Mouse (Mus musculus): Measurements from ENCODE around the gene Hba-a1. TPM values are rescaled to one million over a fixed set of nuclear protein-coding genes. Genes with fewer than 3 reads are reported as not detected.

Hba-a1 gene
- polyA plus RNA-seq, 1 experiment from 2014 or later = 2,947 TPM

- Histone ChIP-seq H3K4me3 (ENCODE audit: low read depth, low read length) (no peak overlapping the region), H3K27ac (ENCODE audit: low read depth) (no peak overlapping the region), H3K9me3 (ENCODE audit: control insufficient read depth, low read length) (no peaks in the 10 kb centered on the region), H3K27me3 (replicated peaks; ENCODE audit: control insufficient read depth, insufficient read depth, low read length) (no peaks in the 10 kb centered on the region), H3K4me2 (ENCODE audit: low read length) (no peak overlapping the region), H3K4me1 (replicated peaks; ENCODE audit: control insufficient read depth, insufficient read depth, low read length) (peaks cover 2% of the 10 kb centered on the region; the same call in 1 of the 2 replicates), H3K9ac (ENCODE audit: low read length) (no peak overlapping the region), H3K36me3 (ENCODE audit: control insufficient read depth, insufficient read depth, low read length) (peaks cover 51% of the 10 kb centered on the region)
- DNase-seq (ENCODE audit: low spot score) = peak; percentile 47
- ATAC-seq (replicated peaks; ENCODE audit: low FRiP score, low TSS enrichment, low read depth) = no peak
These were observed 41.9 kb upstream of the Hba-a1 start for GRCm38 (mm10) chr11:32241391-32241790.

DNA sequence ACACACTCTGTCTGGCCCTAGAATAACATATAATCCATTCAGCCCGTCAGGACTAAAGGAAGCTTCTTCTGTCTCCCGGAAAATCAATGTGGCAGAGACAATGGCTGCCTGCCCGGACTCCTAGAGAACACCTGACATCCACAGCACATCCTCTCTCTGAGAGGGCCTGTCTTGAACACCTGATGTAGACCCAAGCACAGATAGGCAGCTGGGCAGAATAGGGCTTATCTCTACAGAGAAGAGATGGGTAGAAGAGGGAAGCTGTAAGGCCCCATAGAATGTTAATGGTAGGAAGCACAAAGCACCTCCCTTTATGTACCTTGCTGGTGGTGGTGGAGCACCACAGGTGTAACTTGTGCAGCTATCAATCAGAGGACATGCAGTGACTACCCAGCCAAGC lies 41.1 kb upstream of the Hba-a1 start:
- Histone ChIP-seq H3K27me3 (replicated peaks; ENCODE audit: control insufficient read depth, insufficient read depth, low read length) (no peaks in the 10 kb centered on the region), H3K4me1 (replicated peaks; ENCODE audit: control insufficient read depth, insufficient read depth, low read length) (no peaks in the 10 kb centered on the region; the same call in 1 of the 2 replicates), H3K9ac (ENCODE audit: low read length) (no peak overlapping the region), H3K36me3 (ENCODE audit: control insufficient read depth, insufficient read depth, low read length) (peaks cover 55% of the 10 kb centered on the region), H3K4me3 (ENCODE audit: low read depth, low read length) (no peak overlapping the region), H3K4me2 (ENCODE audit: low read length) (no peak overlapping the region), H3K9me3 (ENCODE audit: control insufficient read depth, low read length) (no peaks in the 10 kb centered on the region), H3K27ac (ENCODE audit: low read depth) (no peak overlapping the region)
- peak; percentile 43 for DNase-seq (ENCODE audit: low spot score)
- no peak for ATAC-seq (replicated peaks; ENCODE audit: low FRiP score, low TSS enrichment, low read depth)
- WGBS = 87% methylated on average over 3 of the region's 3 CpGs

DNA sequence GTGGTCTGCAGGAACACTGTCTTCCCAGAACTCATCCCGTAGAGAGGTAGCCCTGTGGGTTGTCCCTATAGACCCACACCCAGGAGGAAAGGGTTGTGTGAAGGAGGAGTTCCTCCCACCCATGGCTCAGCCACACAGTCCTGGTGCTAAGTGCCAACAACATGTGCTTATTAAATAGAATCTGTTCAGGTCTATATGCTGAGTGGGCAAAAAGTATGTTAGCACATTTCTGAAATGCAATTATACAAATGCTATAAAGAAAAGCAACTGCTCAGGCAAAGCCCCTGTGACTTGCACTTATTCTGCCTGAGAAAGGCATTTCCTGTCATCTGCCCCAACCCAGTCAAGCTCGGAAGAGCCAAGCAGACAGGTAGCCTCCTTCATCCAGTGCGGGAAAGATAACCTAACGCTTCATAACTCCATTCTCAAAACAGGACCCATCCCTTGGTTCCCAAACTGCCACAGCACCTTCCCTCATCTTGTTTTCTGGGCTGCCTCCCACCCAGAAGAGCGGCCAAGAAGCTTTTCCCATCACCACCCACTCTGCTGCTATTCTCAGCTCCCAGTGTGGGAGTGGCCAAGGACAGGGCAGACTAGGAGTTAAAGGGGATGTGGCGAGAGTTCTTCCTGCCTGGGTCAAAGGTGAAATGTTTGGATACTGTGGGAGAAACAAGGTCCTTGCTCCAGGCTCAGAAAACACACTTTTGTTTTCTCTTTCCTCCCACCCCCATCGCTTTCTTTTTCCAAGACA lies 39.9 kb upstream of the Hba-a1 start:
- peaks cover 67% of the 10 kb centered on the region for H3K36me3 ChIP-seq (ENCODE audit: control insufficient read depth, insufficient read depth, low read length)

GRCm38 (mm10) chr11:32244064-32244463 lies 39.2 kb upstream of the Hba-a1 start:
- Histone ChIP-seq H3K9ac (ENCODE audit: low read length) (no peak overlapping the region), H3K4me2 (ENCODE audit: low read length) (no peak overlapping the region), H3K36me3 (ENCODE audit: control insufficient read depth, insufficient read depth, low read length) (peaks cover 65% of the 10 kb centered on the region), H3K27ac (ENCODE audit: low read depth) (no peak overlapping the region), H3K4me3 (ENCODE audit: low read depth, low read length) (no peak overlapping the region), H3K4me1 (replicated peaks; ENCODE audit: control insufficient read depth, insufficient read depth, low read length) (no peaks in the 10 kb centered on the region; the same call in 1 of the 2 replicates), H3K9me3 (ENCODE audit: control insufficient read depth, low read length) (no peaks in the 10 kb centered on the region), H3K27me3 (replicated peaks; ENCODE audit: control insufficient read depth, insufficient read depth, low read length) (no peaks in the 10 kb centered on the region)
- no peak for DNase-seq (ENCODE audit: low spot score)
- WGBS = 83% methylated on average over 3 of the region's 3 CpGs
- ATAC-seq (replicated peaks; ENCODE audit: low FRiP score, low TSS enrichment, low read depth) = no peak

More for the DNA sequence above, 39.9 kb upstream of the Hba-a1 start:
- no peak for ATAC-seq (replicated peaks; ENCODE audit: low FRiP score, low TSS enrichment, low read depth)
- Histone ChIP-seq H3K4me2 (ENCODE audit: low read length) (no peak overlapping the region), H3K4me3 (ENCODE audit: low read depth, low read length) (no peak overlapping the region), H3K27ac (ENCODE audit: low read depth) (no peak overlapping the region), H3K9me3 (ENCODE audit: control insufficient read depth, low read length) (no peaks in the 10 kb centered on the region), H3K9ac (ENCODE audit: low read length) (no peak overlapping the region), H3K4me1 (replicated peaks; ENCODE audit: control insufficient read depth, insufficient read depth, low read length) (no peaks in the 10 kb centered on the region; the same call in 1 of the 2 replicates), H3K27me3 (replicated peaks; ENCODE audit: control insufficient read depth, insufficient read depth, low read length) (no peaks in the 10 kb centered on the region)
- peak; percentile 39 for DNase-seq (ENCODE audit: low spot score)
- 64% methylated on average over 7 of the region's 7 CpGs for WGBS

GRCm38 (mm10) chr11:32244617-32245016 lies 38.7 kb upstream of the Hba-a1 start:
- Histone ChIP-seq H3K4me2 (ENCODE audit: low read length) (no peak overlapping the region), H3K9ac (ENCODE audit: low read length) (no peak overlapping the region), H3K36me3 (ENCODE audit: control insufficient read depth, insufficient read depth, low read length) (peaks cover 65% of the 10 kb centered on the region), H3K4me3 (ENCODE audit: low read depth, low read length) (no peak overlapping the region), H3K9me3 (ENCODE audit: control insufficient read depth, low read length) (no peaks in the 10 kb centered on the region), H3K27me3 (replicated peaks; ENCODE audit: control insufficient read depth, insufficient read depth, low read length) (no peaks in the 10 kb centered on the region), H3K27ac (ENCODE audit: low read depth) (no peak overlapping the region), H3K4me1 (replicated peaks; ENCODE audit: control insufficient read depth, insufficient read depth, low read length) (no peaks in the 10 kb centered on the region; the same call in 1 of the 2 replicates)
- ATAC-seq (replicated peaks; ENCODE audit: low FRiP score, low TSS enrichment, low read depth) = no peak
- no peak for DNase-seq (ENCODE audit: low spot score)
- 93% methylated on average over 1 of the region's 1 CpGs for WGBS

DNA sequence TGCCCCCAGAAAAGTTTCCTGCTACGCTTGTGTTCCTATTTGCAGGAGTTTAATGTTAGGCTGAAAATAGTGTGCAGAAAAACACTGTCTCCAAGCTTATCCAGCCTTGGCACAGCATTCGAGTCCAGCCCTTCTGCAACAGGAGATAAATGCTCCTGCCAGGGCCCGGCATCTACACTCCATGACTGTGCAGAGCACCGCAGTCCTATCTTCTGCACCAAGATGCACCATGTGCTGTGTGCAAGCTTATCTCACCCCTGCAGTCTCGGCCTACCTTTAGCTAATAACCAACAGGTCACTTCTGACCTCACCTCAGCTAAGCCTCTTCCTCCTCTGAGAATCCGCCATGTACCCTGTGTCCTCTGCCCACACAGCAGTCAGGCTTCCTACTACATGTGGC lies 37.7 kb upstream of the Hba-a1 start:
- no peak for DNase-seq (ENCODE audit: low spot score)
- no peak overlapping the region for H3K4me2 ChIP-seq (ENCODE audit: low read length)
- no peaks in the 10 kb centered on the region for H3K27me3 ChIP-seq (replicated peaks; ENCODE audit: control insufficient read depth, insufficient read depth, low read length)
- 90% methylated on average over 6 of the region's 6 CpGs for WGBS
- H3K36me3 ChIP-seq (ENCODE audit: control insufficient read depth, insufficient read depth, low read length) = peaks cover 67% of the 10 kb centered on the region
- no peak overlapping the region for H3K9ac ChIP-seq (ENCODE audit: low read length)
- H3K4me1 ChIP-seq (replicated peaks; ENCODE audit: control insufficient read depth, insufficient read depth, low read length) = no peaks in the 10 kb centered on the region; the same call in 1 of the 2 replicates
- H3K27ac ChIP-seq (ENCODE audit: low read depth) = no peak overlapping the region
- H3K4me3 ChIP-seq (ENCODE audit: low read depth, low read length) = no peak overlapping the region
- no peaks in the 10 kb centered on the region for H3K9me3 ChIP-seq (ENCODE audit: control insufficient read depth, low read length)
- ATAC-seq (replicated peaks; ENCODE audit: low FRiP score, low TSS enrichment, low read depth) = no peak

DNA sequence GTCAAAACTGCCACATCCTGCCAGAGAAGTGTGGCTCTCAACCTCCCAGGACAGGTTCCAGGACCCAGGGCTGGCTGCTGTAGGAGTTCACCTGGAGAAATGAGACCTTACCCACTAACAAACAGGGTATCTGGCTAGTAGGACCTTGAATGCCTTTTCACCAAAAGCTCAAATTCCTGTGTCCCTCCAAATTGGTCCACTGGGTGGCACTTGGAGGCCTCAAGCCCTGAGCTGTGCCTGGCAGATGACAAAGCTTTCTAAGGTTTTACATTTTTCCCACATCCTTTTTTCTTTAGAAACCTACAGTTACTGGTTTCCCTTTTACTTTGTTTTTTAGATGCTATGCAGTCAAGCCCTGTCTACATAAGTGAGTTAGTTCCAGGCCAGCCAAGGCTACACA lies 36.2 kb upstream of the Hba-a1 start:
- Histone ChIP-seq H3K9ac (ENCODE audit: low read length) (no peak overlapping the region), H3K27me3 (replicated peaks; ENCODE audit: control insufficient read depth, insufficient read depth, low read length) (no peaks in the 10 kb centered on the region), H3K4me3 (ENCODE audit: low read depth, low read length) (no peak overlapping the region), H3K9me3 (ENCODE audit: control insufficient read depth, low read length) (no peaks in the 10 kb centered on the region), H3K4me2 (ENCODE audit: low read length) (no peak overlapping the region), H3K27ac (ENCODE audit: low read depth) (no peak overlapping the region), H3K36me3 (ENCODE audit: control insufficient read depth, insufficient read depth, low read length) (peaks cover 60% of the 10 kb centered on the region), H3K4me1 (replicated peaks; ENCODE audit: control insufficient read depth, insufficient read depth, low read length) (no peaks in the 10 kb centered on the region; the same call in 1 of the 2 replicates)
- ATAC-seq (replicated peaks; ENCODE audit: low FRiP score, low TSS enrichment, low read depth) (0 out of 2 replicates have a peak, but pooled peaks have one; percentile 18), DNase-seq (ENCODE audit: low spot score) (no peak)

DNA sequence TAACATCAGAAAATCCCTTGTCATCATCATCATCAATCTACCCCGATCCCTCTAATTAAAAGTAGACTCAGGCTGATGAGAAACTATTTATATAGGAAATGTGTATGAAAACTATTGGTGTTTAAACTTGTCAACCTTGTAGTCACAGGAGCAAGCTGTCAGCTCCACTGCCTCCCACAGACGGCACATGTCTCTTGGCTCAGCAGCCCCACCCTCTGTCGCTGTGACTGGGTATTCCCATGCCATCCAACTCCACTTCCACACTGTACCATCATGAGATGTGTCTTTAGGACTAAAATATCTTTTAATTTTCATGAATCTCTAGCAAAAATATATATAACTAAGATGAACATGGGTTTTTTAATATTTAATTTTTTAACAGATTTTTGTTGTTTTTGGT lies 35.0 kb upstream of the Hba-a1 start:
- H3K4me2 ChIP-seq (ENCODE audit: low read length) = no peak overlapping the region
- ATAC-seq (replicated peaks; ENCODE audit: low FRiP score, low TSS enrichment, low read depth) (no peak), DNase-seq (ENCODE audit: low spot score) (no peak)
- H3K9me3 ChIP-seq (ENCODE audit: control insufficient read depth, low read length) = no peaks in the 10 kb centered on the region
- no peak overlapping the region for H3K27ac ChIP-seq (ENCODE audit: low read depth)
- H3K36me3 ChIP-seq (ENCODE audit: control insufficient read depth, insufficient read depth, low read length) = peaks cover 69% of the 10 kb centered on the region
- H3K4me3 ChIP-seq (ENCODE audit: low read depth, low read length) = no peak overlapping the region
- no peak overlapping the region for H3K9ac ChIP-seq (ENCODE audit: low read length)
- no peaks in the 10 kb centered on the region for H3K27me3 ChIP-seq (replicated peaks; ENCODE audit: control insufficient read depth, insufficient read depth, low read length)
- 84% methylated on average over 3 of the region's 3 CpGs for WGBS
- H3K4me1 ChIP-seq (replicated peaks; ENCODE audit: control insufficient read depth, insufficient read depth, low read length) = no peaks in the 10 kb centered on the region; the same call in 1 of the 2 replicates

All from intestine, embryonic 14.5 days (tissue).